ENCODE assay signal across 10 mouse cellular contexts in the genomic region with DNA sequence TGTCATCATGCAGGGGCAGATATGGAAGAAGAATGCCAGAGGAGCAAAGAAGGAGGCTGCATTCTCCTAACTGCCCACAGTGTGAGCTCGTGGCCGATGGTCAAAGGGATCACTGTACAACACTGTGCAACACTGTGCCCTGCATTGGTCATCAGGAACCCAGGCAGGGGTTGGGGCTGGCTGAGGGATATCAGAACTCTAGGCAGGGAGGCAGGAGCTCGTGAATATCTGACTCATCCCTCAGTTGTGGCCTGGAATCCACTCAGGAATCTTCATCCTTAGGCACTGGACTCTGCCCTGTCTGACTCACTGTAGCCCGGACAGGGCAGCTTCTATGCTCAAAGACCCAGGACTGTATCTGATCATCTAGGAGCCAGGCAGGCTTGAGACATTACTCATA.
A peak's percentile ranks its signal among the peaks of the same experiment; 100 is the strongest.
DNase-seq lines count a peak whose midpoint lies in the region; ATAC-seq and TF ChIP-seq lines count a peak whose summit lies in the region.
"Had no signal": no experiment of that assay in that cellular context is flagged by ENCODE, and none has a peak within 500 bp of the region (broad histone marks: within the 10 kb centered on the region; RNA-seq: fewer than 3 reads in every experiment).

No protein-coding gene starts in this region.

- H3K36me3 ChIP-seq in hindbrain, embryonic 12.5 days, result no peaks in the 10 kb centered on the region
- H3K36me3 ChIP-seq in hindbrain, embryonic 11.5 days (ENCODE audit: control insufficient read depth, insufficient read depth, low read length), result no peaks in the 10 kb centered on the region
- no peaks in the 10 kb centered on the region for H3K36me3 ChIP-seq in forebrain, postnatal 0 days (ENCODE audit: insufficient read depth)
- no peaks in the 10 kb centered on the region for H3K36me3 ChIP-seq in midbrain, embryonic 15.5 days (replicated peaks)
- H3K36me3 ChIP-seq in heart, embryonic 11.5 days (ENCODE audit: control insufficient read depth, insufficient read depth, low read length), result no peaks in the 10 kb centered on the region
- H3K36me3 ChIP-seq: liver, embryonic 13.5 days had no signal

- WGBS in hindbrain, embryonic 12.5 days, result 81% methylated on average over 4 of the region's 4 CpGs
- 89% methylated on average over 4 of the region's 4 CpGs for WGBS in hindbrain, embryonic 11.5 days
- WGBS in forebrain, postnatal 0 days, result 53% methylated on average over 4 of the region's 4 CpGs
- 66% methylated on average over 4 of the region's 4 CpGs for WGBS in midbrain, embryonic 15.5 days
- 55% methylated on average over 4 of the region's 4 CpGs for WGBS in heart, embryonic 11.5 days (ENCODE audit: insufficient replicate concordance)

- intact Hi-C loops in left cerebral cortex, postnatal 4 days (cut with DNase I), result no loop called here

- H3K4me1 ChIP-seq in hindbrain, embryonic 12.5 days, result peaks cover 12% of the 10 kb centered on the region; the same call in 1 of the 2 replicates
- H3K4me1 ChIP-seq in hindbrain, embryonic 11.5 days (replicated peaks; ENCODE audit: control insufficient read depth, insufficient read depth, low read length), result no peaks in the 10 kb centered on the region
- H3K4me1 ChIP-seq in forebrain, postnatal 0 days (ENCODE audit: insufficient read depth), result no peaks in the 10 kb centered on the region
- peaks cover 20% of the 10 kb centered on the region for H3K4me1 ChIP-seq in midbrain, embryonic 15.5 days
- H3K4me1 ChIP-seq in heart, embryonic 11.5 days (ENCODE audit: control insufficient read depth, insufficient read depth, low read length), result peaks cover 3% of the 10 kb centered on the region; the same call in 1 of the 2 replicates
- H3K4me1 ChIP-seq: liver, embryonic 13.5 days had no signal

- no peak overlapping the region for H3K9ac ChIP-seq in hindbrain, embryonic 12.5 days
- H3K9ac ChIP-seq in hindbrain, embryonic 11.5 days (ENCODE audit: low read depth, low read length), result no peak overlapping the region
- no peak overlapping the region for H3K9ac ChIP-seq in forebrain, postnatal 0 days
- no peak overlapping the region for H3K9ac ChIP-seq in midbrain, embryonic 15.5 days
- H3K9ac ChIP-seq in heart, embryonic 11.5 days (ENCODE audit: low read depth, low read length), result no peak overlapping the region
- H3K9ac ChIP-seq: liver, embryonic 13.5 days had no signal

- H3K27ac ChIP-seq in hindbrain, embryonic 12.5 days, result no peak overlapping the region
- H3K27ac ChIP-seq in hindbrain, embryonic 11.5 days (ENCODE audit: low read depth, low read length), result no peak overlapping the region
- H3K27ac ChIP-seq in forebrain, postnatal 0 days (ENCODE audit: low read depth, low read length), result peak overlapping the region; percentile 67; the same call in 1 of the 2 replicates
- H3K27ac ChIP-seq in midbrain, embryonic 15.5 days, result peak overlapping the region; percentile 62; the same call in 1 of the 2 replicates
- no peak overlapping the region for H3K27ac ChIP-seq in heart, embryonic 11.5 days (ENCODE audit: low read depth, low read length)
- H3K27ac ChIP-seq: liver, embryonic 13.5 days had no signal

- no peak for DNase-seq in hindbrain, embryonic 11.5 days (ENCODE audit: low spot score)
- DNase-seq in Muller cell, postnatal 12 days (ENCODE audit: inconsistent ontology term), result peak; percentile 99
- DNase-seq in forebrain, postnatal 0 days, result no peak
- no peak for DNase-seq in thymus, postnatal 0 days (ENCODE audit: low spot score)
- DNase-seq in left cerebral cortex, postnatal 4 days, result no peak
- DNase-seq: liver, embryonic 13.5 days had no signal

- 0 out of 2 replicates have a peak, but pooled peaks have one; percentile 11 for TF ChIP-seq CTCF in forebrain, postnatal 0 days (IDR thresholded peaks at IDR 0.05; ENCODE audit: low read depth)

- no peak overlapping the region for H3K4me2 ChIP-seq in hindbrain, embryonic 12.5 days (replicated peaks)
- H3K4me2 ChIP-seq in hindbrain, embryonic 11.5 days (replicated peaks; ENCODE audit: low read depth, low read length), result no peak overlapping the region
- no peak overlapping the region for H3K4me2 ChIP-seq in forebrain, postnatal 0 days (ENCODE audit: low read depth)
- H3K4me2 ChIP-seq in midbrain, embryonic 15.5 days, result no peak overlapping the region
- H3K4me2 ChIP-seq in heart, embryonic 11.5 days, result no peak overlapping the region
- H3K4me2 ChIP-seq: liver, embryonic 13.5 days had no signal

- no peaks in the 10 kb centered on the region for H3K9me3 ChIP-seq in hindbrain, embryonic 12.5 days (replicated peaks)
- H3K9me3 ChIP-seq in hindbrain, embryonic 11.5 days (ENCODE audit: control insufficient read depth, low read length), result no peaks in the 10 kb centered on the region
- no peaks in the 10 kb centered on the region for H3K9me3 ChIP-seq in forebrain, postnatal 0 days (ENCODE audit: low read length)
- no peaks in the 10 kb centered on the region for H3K9me3 ChIP-seq in midbrain, embryonic 15.5 days
- H3K9me3 ChIP-seq in heart, embryonic 11.5 days (replicated peaks; ENCODE audit: control insufficient read depth, low read length), result no peaks in the 10 kb centered on the region
- H3K9me3 ChIP-seq: liver, embryonic 13.5 days had no signal

- H3K4me3 ChIP-seq in hindbrain, embryonic 12.5 days, result no peak overlapping the region
- H3K4me3 ChIP-seq in hindbrain, embryonic 11.5 days (ENCODE audit: low read depth, low read length), result no peak overlapping the region
- H3K4me3 ChIP-seq in forebrain, postnatal 0 days (ENCODE audit: low read depth, low read length), result no peak overlapping the region
- no peak overlapping the region for H3K4me3 ChIP-seq in midbrain, embryonic 15.5 days
- no peak overlapping the region for H3K4me3 ChIP-seq in heart, embryonic 11.5 days (ENCODE audit: low read depth, low read length)
- H3K4me3 ChIP-seq: liver, embryonic 13.5 days had no signal

- peak; percentile 36; the same call in 1 of the 2 replicates for ATAC-seq in hindbrain, embryonic 12.5 days (ENCODE audit: low FRiP score)
- no peak for ATAC-seq in hindbrain, embryonic 11.5 days (ENCODE audit: low FRiP score)
- peak; percentile 21; the same call in 1 of the 2 replicates for ATAC-seq in forebrain, postnatal 0 days
- ATAC-seq in midbrain, embryonic 15.5 days (replicated peaks), result no peak
- ATAC-seq in heart, embryonic 11.5 days (replicated peaks; ENCODE audit: insufficient number of reproducible peaks, low FRiP score, low TSS enrichment), result no peak
- ATAC-seq: CD4-positive, CD25-positive, alpha-beta regulatory T cell, adult 4 months had no signal

- H3K27me3 ChIP-seq in hindbrain, embryonic 12.5 days, result no peaks in the 10 kb centered on the region
- no peaks in the 10 kb centered on the region for H3K27me3 ChIP-seq in hindbrain, embryonic 11.5 days (ENCODE audit: control insufficient read depth, insufficient read depth, low read length)
- H3K27me3 ChIP-seq in forebrain, postnatal 0 days (ENCODE audit: insufficient read depth, low read length), result no peaks in the 10 kb centered on the region
- H3K27me3 ChIP-seq in midbrain, embryonic 15.5 days (replicated peaks), result no peaks in the 10 kb centered on the region
- no peaks in the 10 kb centered on the region for H3K27me3 ChIP-seq in heart, embryonic 11.5 days (ENCODE audit: control insufficient read depth, insufficient read depth, low read length)
- H3K27me3 ChIP-seq: liver, embryonic 13.5 days had no signal

Comparison
In these comparisons a context has a peak if more than half of its experiments do, and no peak if none do; other contexts are left out.
1. ATAC-seq: peak in hindbrain, embryonic 12.5 days (single experiment) and forebrain, postnatal 0 days (single experiment); none in hindbrain, embryonic 11.5 days (single experiment), midbrain, embryonic 15.5 days (single experiment) and heart, embryonic 11.5 days (single experiment).
2. H3K27ac ChIP-seq: peak in forebrain, postnatal 0 days (single experiment) and midbrain, embryonic 15.5 days (single experiment); none in hindbrain, embryonic 12.5 days (single experiment), hindbrain, embryonic 11.5 days (single experiment) and heart, embryonic 11.5 days (single experiment).